Mouse (Mus musculus) CH12.LX (cell line): ENCODE measurements around the gene Olfr1202. TPM values are rescaled to one million over a fixed set of nuclear protein-coding genes. Genes with fewer than 3 reads are reported as not detected.

ENCODE experiments used
- DNase-seq: peaks from one replicate; pipeline ENCODE4 v3.0.0-alpha.2; 2013; ENCODE audit errors: extremely low read depth
- H3K27ac ChIP-seq: 2 replicates; pipeline ENCODE4 v1.5.1; 2012; ENCODE audit warnings: low read depth, mild to moderate bottlenecking, control low read depth, moderate library complexity; ENCODE audit not compliant: insufficient read depth
- H3K27me3 ChIP-seq: replicated peaks from 2 replicates; pipeline ENCODE3; 2012; ENCODE audit warnings: inconsistent platforms
- H3K36me3 ChIP-seq, 2 experiments: replicated peaks in 1 of 2; 2 replicates each; pipeline versions ENCODE3 to v1.6.1; 2012; ENCODE audit warnings: inconsistent platforms in 1 of 2, low read length in 1 of 2, mild to moderate bottlenecking in 1 of 2, mixed read lengths in 1 of 2, moderate library complexity in 1 of 2; ENCODE audit not compliant: control insufficient read depth in 1 of 2, insufficient read depth in 1 of 2
- H3K4me1 ChIP-seq, 2 experiments: 2 replicates each; pipeline ENCODE4 v1.6.1; 2012; ENCODE audit warnings: inconsistent platforms in 1 of 2, moderate library complexity in 1 of 2; ENCODE audit not compliant: insufficient read depth in 2 of 2, control insufficient read depth in 1 of 2
- H3K4me2 ChIP-seq: 2 replicates; pipeline ENCODE4 v1.6.1; 2012; ENCODE audit warnings: low read depth, mild to moderate bottlenecking, control low read depth; ENCODE audit not compliant: poor library complexity, insufficient read depth, severe bottlenecking
- H3K4me3 ChIP-seq, 3 experiments: fragments of 150-350 bp in 1 of 3; sonication (generic) in 1 of 3; replicated peaks in 1 of 3; 2 replicates each; pipeline versions ENCODE3 to v1.5.1; 2011 to 2012; ENCODE audit warnings: low read depth in 2 of 3, low read length in 2 of 3, mild to moderate bottlenecking in 2 of 3, moderate library complexity in 2 of 3, control low read depth in 1 of 3, improper control_type of control experiment in 1 of 3, inconsistent platforms in 1 of 3, mixed read lengths in 1 of 3; ENCODE audit not compliant: poor library complexity in 1 of 3
- H3K79me2 ChIP-seq: replicated peaks from 2 replicates; pipeline ENCODE4 v1.6.1; 2012; ENCODE audit warnings: mild to moderate bottlenecking, moderate library complexity; ENCODE audit not compliant: control insufficient read depth, poor library complexity, insufficient read depth, severe bottlenecking; ENCODE audit errors: extremely low read depth
- H3K9ac ChIP-seq: 2 replicates; pipeline ENCODE4 v1.6.1; 2012; ENCODE audit warnings: low read depth, mild to moderate bottlenecking, control low read depth, moderate library complexity; ENCODE audit not compliant: insufficient read depth
- H3K9me3 ChIP-seq: replicated peaks from 2 replicates; pipeline ENCODE3; 2012; ENCODE audit warnings: low read length, inconsistent platforms, mixed read lengths
- CHD2 ChIP-seq: IDR thresholded peaks from 2 replicates; pipeline ENCODE4 v1.6.1; 2011; ENCODE audit warnings: low read length, improper control_type of control experiment
- IRF4 ChIP-seq: IDR thresholded peaks from 2 replicates; pipeline ENCODE4 v1.6.1; 2014; ENCODE audit warnings: low read depth, mild to moderate bottlenecking, inconsistent platforms, low read length, improper control_type of control experiment
- NELFE ChIP-seq: IDR thresholded peaks from 2 replicates; pipeline ENCODE4 v1.6.1; 2011; ENCODE audit warnings: low read depth, low read length, improper control_type of control experiment
- NRF1 ChIP-seq: IDR thresholded peaks from 2 replicates; pipeline ENCODE4 v1.6.1; 2014; ENCODE audit warnings: low read depth, mild to moderate bottlenecking, inconsistent platforms, low read length, improper control_type of control experiment, moderate library complexity
- USF1 ChIP-seq: IDR thresholded peaks from 2 replicates; pipeline ENCODE4 v1.6.1; 2014; ENCODE audit warnings: low read depth, mild to moderate bottlenecking, inconsistent platforms, low read length, improper control_type of control experiment
- USF2 ChIP-seq: conservative IDR thresholded peaks from 2 replicates; pipeline ENCODE4 v1.6.1; 2011; ENCODE audit warnings: low read depth, low read length, improper control_type of control experiment
- ZMIZ1 ChIP-seq: IDR thresholded peaks from 2 replicates; pipeline ENCODE4 v1.6.1; 2012; ENCODE audit warnings: low read depth, mild to moderate bottlenecking, inconsistent platforms, low read length, improper control_type of control experiment
- dilution Hi-C: fragments of 300-500 bp; cut with MboI; formaldehyde crosslinking; loops from 2 replicates; pipeline ENCODE4 v1.14.3; 2020; ENCODE audit warnings: low sequenced_read_pairs; ENCODE audit not compliant: extremely low pct_unique_long_range_greater_than_20kb, extremely low pct_ligation_motif_present
- in situ Hi-C: fragments of 300-500 bp; cut with MboI; formaldehyde crosslinking; loops from 3 replicates; pipeline ENCODE4 v1.14.3; 2019; ENCODE audit warnings: low sequenced_read_pairs, low pct_ligation_motif_present, low pct_unique_long_range_greater_than_20kb, mixed read lengths
- polyA plus RNA-seq: library from polyadenylated mRNA; unstranded; fragments of >175 nt; gene quantifications from 2 replicates; pipeline ENCODE4 v1.2.1, GENCODE M21; 2012; ENCODE audit warnings: low read depth; ENCODE audit not compliant: insufficient read length
- total RNA-seq, 2 experiments: library from RNA; depleted of rRNA; stranded (reverse); fragments of 300-350 nt in 1 of 2; fragments of >200 nt in 1 of 2; gene quantifications; 2 replicates each; pipeline ENCODE4 v1.2.3; 2012 to 2014

The Olfr1202 gene
- total and polyA plus RNA-seq, 3 experiments, result not detected

- Histone ChIP-seq H3K4me3 (no peak within 1 kb of the TSS), H3K9ac (no peak within 1 kb of the TSS), H3K4me2 (no peak within 1 kb of the TSS), H3K36me3 (no peaks in the 10 kb centered on the region), H3K4me1 (no peaks in the 10 kb centered on the region), H3K79me2 (no peaks in the 10 kb centered on the region), H3K27me3 (no peaks in the 10 kb centered on the region), H3K27ac (no peak within 1 kb of the TSS), H3K9me3 (peaks cover 13% of the 10 kb centered on the region)
- DNase-seq, result no peak
- dilution Hi-C loops (no loop called here), in situ Hi-C loops (no loop called here)
- TF ChIP-seq IRF4 (no peak), CHD2 (no peak), USF1 (no peak), ZMIZ1 (no peak), NELFE (no peak), USF2 (no peak), NRF1 (no peak)
Observed at GRCm38 (mm10) chr2:88862931-88863330, 48.6 kb downstream of the Olfr1202 start, which contains the start of gene Olfr1206. Gene Olfr1206, plus strand, starts transcription at chr2:88863231.

Other genes with a start within 250 kb of the Olfr1202 start
Only the 20 nearest of the 24 such genes appear.
- not detected in 2 replicates for gene Olfr1191-ps1, start 174.0 kb upstream of the Olfr1202 start, total RNA-seq (2012; rRNA removed)
- gene Olfr1191-ps1, start 174.0 kb upstream of the Olfr1202 start, total RNA-seq (2014; rRNA removed), result not detected in 2 replicates
- not detected in 2 replicates for gene Olfr1191-ps1, start 174.0 kb upstream of the Olfr1202 start, polyA plus RNA-seq
- gene Olfr1192-ps1, start 166.0 kb upstream of the Olfr1202 start, total RNA-seq (2012; rRNA removed), result not detected in 2 replicates
- not detected in 2 replicates for gene Olfr1192-ps1, start 166.0 kb upstream of the Olfr1202 start, total RNA-seq (2014; rRNA removed)
- gene Olfr1192-ps1, start 166.0 kb upstream of the Olfr1202 start, polyA plus RNA-seq, result not detected in 2 replicates
- gene Olfr1193, start 138.9 kb upstream of the Olfr1202 start, total RNA-seq (2012; rRNA removed), result not detected in 2 replicates
- gene Olfr1193, start 138.9 kb upstream of the Olfr1202 start, total RNA-seq (2014; rRNA removed), result not detected in 2 replicates
- not detected in 2 replicates for gene Olfr1193, start 138.9 kb upstream of the Olfr1202 start, polyA plus RNA-seq
- gene Olfr1195, start 125.3 kb upstream of the Olfr1202 start, total RNA-seq (2012; rRNA removed), result not detected in 2 replicates
- gene Olfr1195, start 125.3 kb upstream of the Olfr1202 start, total RNA-seq (2014; rRNA removed), result not detected in 2 replicates
- gene Olfr1195, start 125.3 kb upstream of the Olfr1202 start, polyA plus RNA-seq, result not detected in 2 replicates
- not detected in 2 replicates for gene Olfr1196, start 109.9 kb upstream of the Olfr1202 start, total RNA-seq (2012; rRNA removed)
- not detected in 2 replicates for gene Olfr1196, start 109.9 kb upstream of the Olfr1202 start, total RNA-seq (2014; rRNA removed)
- gene Olfr1196, start 109.9 kb upstream of the Olfr1202 start, polyA plus RNA-seq, result not detected in 2 replicates
- gene Olfr1197, start 82.1 kb upstream of the Olfr1202 start, total RNA-seq (2012; rRNA removed), result not detected in 2 replicates
- not detected in 2 replicates for gene Olfr1197, start 82.1 kb upstream of the Olfr1202 start, total RNA-seq (2014; rRNA removed)
- not detected in 2 replicates for gene Olfr1197, start 82.1 kb upstream of the Olfr1202 start, polyA plus RNA-seq
- not detected in 2 replicates for gene Olfr1198, start 63.1 kb upstream of the Olfr1202 start, total RNA-seq (2012; rRNA removed)
- gene Olfr1198, start 63.1 kb upstream of the Olfr1202 start, total RNA-seq (2014; rRNA removed), result not detected in 2 replicates
- gene Olfr1198, start 63.1 kb upstream of the Olfr1202 start, polyA plus RNA-seq, result not detected in 2 replicates
- gene Olfr1199, start 54.0 kb upstream of the Olfr1202 start, total RNA-seq (2012; rRNA removed), result not detected in 2 replicates
- not detected in 2 replicates for gene Olfr1199, start 54.0 kb upstream of the Olfr1202 start, total RNA-seq (2014; rRNA removed)
- not detected in 2 replicates for gene Olfr1199, start 54.0 kb upstream of the Olfr1202 start, polyA plus RNA-seq
- not detected in 2 replicates for gene Olfr1200, start 44.0 kb upstream of the Olfr1202 start, total RNA-seq (2012; rRNA removed)
- gene Olfr1200, start 44.0 kb upstream of the Olfr1202 start, total RNA-seq (2014; rRNA removed), result not detected in 2 replicates
- not detected in 2 replicates for gene Olfr1200, start 44.0 kb upstream of the Olfr1202 start, polyA plus RNA-seq
- gene Olfr1201, start 21.5 kb upstream of the Olfr1202 start, total RNA-seq (2012; rRNA removed), result not detected in 2 replicates
- not detected in 2 replicates for gene Olfr1201, start 21.5 kb upstream of the Olfr1202 start, total RNA-seq (2014; rRNA removed)
- gene Olfr1201, start 21.5 kb upstream of the Olfr1202 start, polyA plus RNA-seq, result not detected in 2 replicates
- gene Olfr1205, start 15.2 kb downstream of the Olfr1202 start, total RNA-seq (2012; rRNA removed), result not detected in 2 replicates
- not detected in 2 replicates for gene Olfr1205, start 15.2 kb downstream of the Olfr1202 start, total RNA-seq (2014; rRNA removed)
- not detected in 2 replicates for gene Olfr1205, start 15.2 kb downstream of the Olfr1202 start, polyA plus RNA-seq
- not detected in 2 replicates for gene Olfr1204, start 34.8 kb downstream of the Olfr1202 start, total RNA-seq (2012; rRNA removed)
- not detected in 2 replicates for gene Olfr1204, start 34.8 kb downstream of the Olfr1202 start, total RNA-seq (2014; rRNA removed)
- not detected in 2 replicates for gene Olfr1204, start 34.8 kb downstream of the Olfr1202 start, polyA plus RNA-seq
- not detected in 2 replicates for gene Olfr1206, start 48.7 kb downstream of the Olfr1202 start, total RNA-seq (2012; rRNA removed)
- not detected in 2 replicates for gene Olfr1206, start 48.7 kb downstream of the Olfr1202 start, total RNA-seq (2014; rRNA removed)
- gene Olfr1206, start 48.7 kb downstream of the Olfr1202 start, polyA plus RNA-seq, result not detected in 2 replicates
- gene Olfr1208, start 87.8 kb downstream of the Olfr1202 start, total RNA-seq (2012; rRNA removed), result not detected in 2 replicates
- gene Olfr1208, start 87.8 kb downstream of the Olfr1202 start, total RNA-seq (2014; rRNA removed), result not detected in 2 replicates
- gene Olfr1208, start 87.8 kb downstream of the Olfr1202 start, polyA plus RNA-seq, result not detected in 2 replicates
- not detected in 2 replicates for gene Olfr1209, start 100.7 kb downstream of the Olfr1202 start, total RNA-seq (2012; rRNA removed)
- not detected in 2 replicates for gene Olfr1209, start 100.7 kb downstream of the Olfr1202 start, total RNA-seq (2014; rRNA removed)
- gene Olfr1209, start 100.7 kb downstream of the Olfr1202 start, polyA plus RNA-seq, result not detected in 2 replicates
- not detected in 2 replicates for gene Olfr1211, start 123.6 kb downstream of the Olfr1202 start, total RNA-seq (2012; rRNA removed)
- gene Olfr1211, start 123.6 kb downstream of the Olfr1202 start, total RNA-seq (2014; rRNA removed), result not detected in 2 replicates
- gene Olfr1211, start 123.6 kb downstream of the Olfr1202 start, polyA plus RNA-seq, result not detected in 2 replicates
- not detected in 2 replicates for gene Olfr1212, start 139.5 kb downstream of the Olfr1202 start, total RNA-seq (2012; rRNA removed)
- gene Olfr1212, start 139.5 kb downstream of the Olfr1202 start, total RNA-seq (2014; rRNA removed), result not detected in 2 replicates
- gene Olfr1212, start 139.5 kb downstream of the Olfr1202 start, polyA plus RNA-seq, result not detected in 2 replicates
- not detected in 2 replicates for gene Gm13762, start 165.8 kb downstream of the Olfr1202 start, total RNA-seq (2012; rRNA removed)
- gene Gm13762, start 165.8 kb downstream of the Olfr1202 start, total RNA-seq (2014; rRNA removed), result not detected in 2 replicates
- not detected in 2 replicates for gene Gm13762, start 165.8 kb downstream of the Olfr1202 start, polyA plus RNA-seq
- not detected in 2 replicates for gene Olfr1214, start 178.2 kb downstream of the Olfr1202 start, total RNA-seq (2012; rRNA removed)
- not detected in 2 replicates for gene Olfr1214, start 178.2 kb downstream of the Olfr1202 start, total RNA-seq (2014; rRNA removed)
- gene Olfr1214, start 178.2 kb downstream of the Olfr1202 start, polyA plus RNA-seq, result not detected in 2 replicates
- not detected in 2 replicates for gene Olfr1215, start 192.5 kb downstream of the Olfr1202 start, total RNA-seq (2012; rRNA removed)
- not detected in 2 replicates for gene Olfr1215, start 192.5 kb downstream of the Olfr1202 start, total RNA-seq (2014; rRNA removed)
- gene Olfr1215, start 192.5 kb downstream of the Olfr1202 start, polyA plus RNA-seq, result not detected in 2 replicates